Mouse (Mus musculus) heart, embryonic 16.5 days (tissue): Measurements from ENCODE around the gene Hoxb8. TPM values are rescaled to one million over a fixed set of nuclear protein-coding genes. Genes with fewer than 3 reads are reported as not detected.

Experiments
- ATAC-seq: fragments of 200-750 bp; cut with Nextera tagmentation; replicated peaks from 2 replicates; pipeline ENCODE4 v1.8.0; 2017; ENCODE audit warnings: moderate number of reproducible peaks; ENCODE audit not compliant: insufficient read depth, low FRiP score; ENCODE audit errors: extremely low read depth
- H3K27ac ChIP-seq: fragments of 300-500 bp; sonication (generic); 2 replicates; pipeline ENCODE4 v1.5.1; 2014; ENCODE audit warnings: mild to moderate bottlenecking, low read length, control low read depth, moderate library complexity
- H3K27me3 ChIP-seq: fragments of 300-500 bp; sonication (generic); 2 replicates; pipeline ENCODE4 v1.6.1; 2014; ENCODE audit warnings: low read length, mixed read lengths; ENCODE audit not compliant: control insufficient read depth, insufficient read depth
- H3K36me3 ChIP-seq: fragments of 300-500 bp; sonication (generic); 2 replicates; pipeline ENCODE4 v1.6.1; 2014; ENCODE audit not compliant: control insufficient read depth, insufficient read depth
- H3K4me1 ChIP-seq: fragments of 300-500 bp; sonication (generic); 2 replicates; pipeline ENCODE4 v1.6.1; 2014; ENCODE audit warnings: low read length, mixed read lengths; ENCODE audit not compliant: control insufficient read depth, insufficient read depth
- H3K4me2 ChIP-seq: fragments of 300-500 bp; sonication (generic); 2 replicates; pipeline ENCODE4 v1.6.1; 2014; ENCODE audit warnings: low read depth, mild to moderate bottlenecking, control low read depth, low read length
- H3K4me3 ChIP-seq: fragments of 300-500 bp; sonication (generic); 2 replicates; pipeline ENCODE4 v1.5.1; 2014; ENCODE audit warnings: mild to moderate bottlenecking, control low read depth, low read length
- H3K9ac ChIP-seq: fragments of 300-500 bp; sonication (generic); 2 replicates; pipeline ENCODE4 v1.6.1; 2014; ENCODE audit warnings: low read length, control low read depth
- H3K9me3 ChIP-seq: fragments of 300-500 bp; sonication (generic); replicated peaks from 2 replicates; pipeline ENCODE4 v1.6.1; 2016; ENCODE audit warnings: low read length; ENCODE audit not compliant: control insufficient read depth
- WGBS: fragments of 180-500 bp; shearing (Covaris S2); extraction: QIAGEN DNeasy Blood & Tissue Kit; methylation state at CpG from one replicate; pipeline ENCODE4 v1.1.7; 2014; 5-methylcytosine and 5-hydroxymethylcytosine counted together
- polyA plus RNA-seq: library from polyadenylated mRNA; unstranded; fragments of >200 nt; fragmentation: Nextera tagmentation; extraction: Ambion mirVana; gene quantifications from 2 replicates; pipeline ENCODE4 v1.2.1, GENCODE M21; 2015

Hoxb8 gene
- polyA plus RNA-seq, 1 experiment from 2014 or later: not detected

DNA sequence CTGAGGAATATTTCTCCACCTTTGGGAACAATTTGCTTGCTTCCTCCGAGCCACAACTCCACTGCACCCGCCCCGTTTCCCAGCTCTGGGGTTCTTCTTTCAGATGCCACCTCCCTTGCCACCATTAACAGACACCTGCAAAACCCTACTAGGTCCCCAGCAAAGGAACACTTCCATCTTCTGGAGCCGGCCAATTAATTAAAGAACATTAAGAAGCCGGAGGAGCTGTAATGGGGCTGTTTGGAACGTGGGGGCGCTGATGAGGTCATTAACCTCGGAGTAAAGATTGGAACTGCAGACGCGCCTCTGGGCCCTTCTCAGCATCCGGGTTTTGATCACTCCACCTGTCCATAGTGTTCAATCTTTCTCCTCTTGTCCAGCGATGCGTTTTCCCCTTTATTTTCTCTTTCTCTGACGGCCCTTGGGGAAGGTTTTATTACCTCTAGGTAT is 25.7 kb upstream of the Hoxb8 start:
- Histone ChIP-seq H3K27ac (no peak overlapping the region), H3K4me1 (no peaks in the 10 kb centered on the region), H3K9ac (no peak overlapping the region), H3K36me3 (no peaks in the 10 kb centered on the region), H3K4me3 (no peak overlapping the region), H3K9me3 (no peaks in the 10 kb centered on the region), H3K4me2 (no peak overlapping the region), H3K27me3 (peaks cover 98% of the 10 kb centered on the region)
- WGBS: 4% methylated on average over 14 of the region's 14 CpGs
- no peak for ATAC-seq

DNA sequence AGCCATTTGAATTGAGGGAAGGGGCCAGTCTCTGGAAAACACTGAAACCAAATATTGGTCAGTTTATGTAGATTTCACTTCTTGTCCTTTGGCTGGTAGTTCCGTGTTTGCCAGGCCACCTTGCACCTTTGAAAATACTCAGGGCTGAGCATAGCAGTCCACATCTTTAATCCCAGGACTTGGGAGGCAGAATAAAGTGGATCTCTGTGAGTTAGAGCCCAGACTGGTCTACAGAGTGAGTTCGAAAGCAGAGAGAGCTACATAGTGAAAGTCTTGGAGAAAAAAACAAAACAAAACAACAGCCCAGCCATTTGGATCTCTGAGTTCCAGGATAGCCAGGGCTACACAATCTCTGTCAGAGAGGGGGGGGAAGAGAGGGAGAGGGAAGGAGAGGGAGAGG is 24.6 kb upstream of the Hoxb8 start:
- Histone ChIP-seq H3K4me3 (no peak overlapping the region), H3K27ac (no peak overlapping the region), H3K27me3 (peaks cover 99% of the 10 kb centered on the region), H3K4me2 (no peak overlapping the region), H3K36me3 (no peaks in the 10 kb centered on the region), H3K9ac (no peak overlapping the region), H3K9me3 (no peaks in the 10 kb centered on the region), H3K4me1 (no peaks in the 10 kb centered on the region)
- ATAC-seq: no peak
- 16% methylated on average over 2 of the region's 2 CpGs for WGBS

GRCm38 (mm10) chr11:96259038-96259437 is 22.7 kb upstream of the Hoxb8 start:
- WGBS: 9% methylated on average over 2 of the region's 2 CpGs
- Histone ChIP-seq H3K9me3 (no peaks in the 10 kb centered on the region), H3K36me3 (no peaks in the 10 kb centered on the region), H3K27ac (no peak overlapping the region), H3K4me1 (no peaks in the 10 kb centered on the region), H3K9ac (no peak overlapping the region), H3K4me2 (no peak overlapping the region), H3K4me3 (no peak overlapping the region), H3K27me3 (peaks cover 99% of the 10 kb centered on the region)
- no peak for ATAC-seq

DNA sequence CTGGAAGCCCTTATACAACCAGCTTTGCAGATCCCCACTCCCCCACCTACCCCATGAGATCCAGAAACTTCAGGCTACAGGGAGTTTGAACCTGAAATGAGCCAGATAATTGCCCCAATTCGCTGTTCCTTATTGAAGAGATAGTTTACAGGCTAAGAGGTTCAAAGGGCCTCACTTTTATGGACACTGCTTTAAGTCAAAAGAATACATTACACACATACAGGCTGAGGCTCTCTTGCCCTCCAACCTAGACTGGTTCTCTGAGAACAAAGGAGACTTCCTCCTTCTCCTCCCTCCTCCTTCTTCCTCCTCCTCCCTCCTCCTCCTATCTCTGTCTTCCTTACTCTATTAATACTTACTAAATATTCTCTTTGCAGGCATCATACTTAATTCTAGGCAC is 22.2 kb upstream of the Hoxb8 start:
- peaks cover 99% of the 10 kb centered on the region for H3K27me3 ChIP-seq
- 7% methylated on average over 1 of the region's 1 CpGs for WGBS
- H3K4me3 ChIP-seq: no peak overlapping the region
- no peak overlapping the region for H3K27ac ChIP-seq
- ATAC-seq: no peak
- no peak overlapping the region for H3K9ac ChIP-seq
- no peaks in the 10 kb centered on the region for H3K36me3 ChIP-seq
- no peaks in the 10 kb centered on the region for H3K9me3 ChIP-seq
- H3K4me1 ChIP-seq: no peaks in the 10 kb centered on the region
- no peak overlapping the region for H3K4me2 ChIP-seq

GRCm38 (mm10) chr11:96260310-96260970 is 21.3 kb upstream of the Hoxb8 start:
- Histone ChIP-seq H3K27ac (no peak overlapping the region), H3K4me1 (no peaks in the 10 kb centered on the region), H3K9me3 (no peaks in the 10 kb centered on the region), H3K4me3 (no peak overlapping the region), H3K27me3 (peaks cover 99% of the 10 kb centered on the region), H3K4me2 (no peak overlapping the region), H3K36me3 (no peaks in the 10 kb centered on the region), H3K9ac (no peak overlapping the region)
- 3% methylated on average over 23 of the region's 23 CpGs for WGBS
- no peak for ATAC-seq

DNA sequence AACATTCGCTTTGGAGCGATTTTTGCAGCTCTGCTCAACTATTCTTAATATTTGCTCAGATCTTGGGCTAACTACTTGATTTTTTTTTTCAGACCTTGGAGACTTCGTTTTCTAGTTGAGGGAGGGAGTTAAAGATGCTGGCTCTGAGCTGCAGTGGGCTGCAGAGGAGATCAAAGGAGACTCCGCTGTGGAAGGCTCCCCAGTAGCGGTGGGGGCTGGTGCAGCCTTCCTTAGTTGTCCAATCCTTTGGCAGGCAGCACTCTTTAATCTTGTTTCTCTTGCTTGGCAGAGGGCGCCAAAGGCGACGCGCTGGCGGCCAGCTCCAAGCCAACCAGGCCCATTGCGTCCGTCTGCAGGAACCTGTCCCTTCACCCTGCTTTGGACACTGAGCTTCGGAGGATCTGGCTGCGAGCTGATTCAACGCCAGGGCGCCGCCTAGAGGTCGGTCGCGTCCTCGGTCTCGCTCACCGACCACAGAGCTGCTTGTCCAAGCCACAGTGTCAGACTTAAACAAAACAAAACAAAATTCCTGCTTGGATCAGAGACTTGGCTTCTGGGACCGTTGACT is 20.3 kb upstream of the Hoxb8 start:
- no peaks in the 10 kb centered on the region for H3K36me3 ChIP-seq
- no peak for ATAC-seq
- H3K27ac ChIP-seq: no peak overlapping the region
- peaks cover 99% of the 10 kb centered on the region for H3K27me3 ChIP-seq
- H3K9me3 ChIP-seq: no peaks in the 10 kb centered on the region
- H3K4me3 ChIP-seq: no peak overlapping the region
- 3% methylated on average over 24 of the region's 24 CpGs for WGBS
- no peak overlapping the region for H3K9ac ChIP-seq
- no peaks in the 10 kb centered on the region for H3K4me1 ChIP-seq
- no peak overlapping the region for H3K4me2 ChIP-seq

DNA sequence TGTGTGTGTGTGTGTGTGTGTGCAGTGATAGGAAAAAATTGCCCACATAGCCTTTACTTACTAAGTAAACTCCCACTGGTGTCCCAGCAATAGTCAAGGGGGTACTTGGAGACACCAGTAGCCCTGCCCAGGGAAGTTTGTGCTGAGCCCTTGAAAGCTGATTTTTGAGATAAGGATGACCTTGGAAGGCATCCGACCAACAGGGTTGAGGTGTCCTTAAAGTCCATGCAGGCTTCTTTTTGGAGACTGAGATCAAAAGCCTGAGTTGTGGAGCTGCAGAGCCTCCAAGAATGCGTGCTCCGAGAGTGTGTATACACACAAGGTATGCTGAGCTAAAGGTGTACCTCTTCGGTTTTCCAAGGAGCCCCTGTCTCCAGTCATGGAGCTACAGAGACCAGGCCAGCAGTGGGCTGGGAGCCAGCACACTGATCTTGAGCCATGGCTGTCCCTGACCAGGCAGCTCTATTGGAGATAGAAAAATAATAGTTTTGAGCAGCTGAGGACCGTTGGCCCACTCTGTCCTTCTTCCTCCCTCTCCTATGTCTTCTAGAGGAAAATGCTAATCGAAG is 19.4 kb upstream of the Hoxb8 start:
- Histone ChIP-seq H3K9ac (no peak overlapping the region), H3K9me3 (no peaks in the 10 kb centered on the region), H3K27me3 (peaks cover 100% of the 10 kb centered on the region), H3K4me1 (no peaks in the 10 kb centered on the region), H3K36me3 (no peaks in the 10 kb centered on the region), H3K4me3 (no peak overlapping the region), H3K4me2 (no peak overlapping the region), H3K27ac (no peak overlapping the region)
- 5% methylated on average over 6 of the region's 6 CpGs for WGBS
- no peak for ATAC-seq

- H3K4me3 ChIP-seq: no peak overlapping the region
- no peaks in the 10 kb centered on the region for H3K36me3 ChIP-seq
- H3K4me2 ChIP-seq: no peak overlapping the region
- H3K9me3 ChIP-seq: no peaks in the 10 kb centered on the region
- H3K27ac ChIP-seq: no peak overlapping the region
- no peak overlapping the region for H3K9ac ChIP-seq
- WGBS: 2% methylated on average over 33 of the region's 33 CpGs
- no peaks in the 10 kb centered on the region for H3K4me1 ChIP-seq
- no peak for ATAC-seq
- peaks cover 96% of the 10 kb centered on the region for H3K27me3 ChIP-seq
Observed at GRCm38 (mm10) chr11:96263636-96264389, 17.9 kb upstream of the Hoxb8 start.
